Comparison of ENCODE assay signal across 16 mouse cellular contexts in genomic region chr6:106791429-106791828, GRCm38 (mm10). TPM values are rescaled to one million over a fixed set of nuclear protein-coding genes. Genes with fewer than 3 reads are reported as not detected.
"Had no signal": no experiment of that assay in that cellular context is flagged by ENCODE, and none has a peak within 500 bp of the region (broad histone marks: within the 10 kb centered on the region; RNA-seq: fewer than 3 reads in every experiment).

No protein-coding gene starts in this region.

- H3K9ac ChIP-seq: limb, embryonic 12.5 days; liver, embryonic 13.5 days; liver, postnatal 0 days; midbrain, embryonic 15.5 days; neural tube, embryonic 13.5 days had no signal

- H3K4me3 ChIP-seq: limb, embryonic 12.5 days; liver, embryonic 13.5 days; midbrain, embryonic 15.5 days; neural tube, embryonic 13.5 days had no signal

- H3K4me1 ChIP-seq: limb, embryonic 12.5 days; midbrain, embryonic 15.5 days; neural tube, embryonic 13.5 days had no signal

- DNase-seq: kidney, adult 2 months; kidney, postnatal 25 days; layer of hippocampus, adult 9-11 months; layer of hippocampus, postnatal 36 days; liver; liver, embryonic 13.5 days; liver, postnatal 0 days; retina, postnatal 1 day; right cerebral cortex, postnatal 14 days; thymus, postnatal 14 days had no signal

- H3K4me2 ChIP-seq: limb, embryonic 12.5 days; liver, embryonic 13.5 days; midbrain, embryonic 11.5 days; midbrain, embryonic 15.5 days; neural tube, embryonic 13.5 days had no signal

- ATAC-seq: liver, postnatal 0 days; midbrain, embryonic 15.5 days had no signal

- H3K27ac ChIP-seq: limb, embryonic 12.5 days; liver, embryonic 13.5 days; midbrain, embryonic 15.5 days; neural tube, embryonic 13.5 days; stomach, postnatal 0 days had no signal

- H3K9me3 ChIP-seq: limb, embryonic 12.5 days; liver, embryonic 13.5 days; midbrain, embryonic 15.5 days; neural tube, embryonic 13.5 days had no signal

- H3K27me3 ChIP-seq: limb, embryonic 12.5 days; liver, embryonic 13.5 days; midbrain, embryonic 15.5 days; neural tube, embryonic 13.5 days had no signal

RNA-seq across cellular contexts. Expression of gene Il5ra, which starts 42.6 kb away (rescaled TPM):
- total RNA-seq: layer of hippocampus, postnatal 36 days; left cerebral cortex, postnatal 36 days had no signal
- polyA plus RNA-seq: limb, embryonic 12.5 days; midbrain, embryonic 11.5 days; midbrain, embryonic 15.5 days; neural tube, embryonic 13.5 days; stomach, postnatal 0 days had no signal
